Comparison of ENCODE assay signal across 11 mouse cellular contexts in the genomic region with DNA sequence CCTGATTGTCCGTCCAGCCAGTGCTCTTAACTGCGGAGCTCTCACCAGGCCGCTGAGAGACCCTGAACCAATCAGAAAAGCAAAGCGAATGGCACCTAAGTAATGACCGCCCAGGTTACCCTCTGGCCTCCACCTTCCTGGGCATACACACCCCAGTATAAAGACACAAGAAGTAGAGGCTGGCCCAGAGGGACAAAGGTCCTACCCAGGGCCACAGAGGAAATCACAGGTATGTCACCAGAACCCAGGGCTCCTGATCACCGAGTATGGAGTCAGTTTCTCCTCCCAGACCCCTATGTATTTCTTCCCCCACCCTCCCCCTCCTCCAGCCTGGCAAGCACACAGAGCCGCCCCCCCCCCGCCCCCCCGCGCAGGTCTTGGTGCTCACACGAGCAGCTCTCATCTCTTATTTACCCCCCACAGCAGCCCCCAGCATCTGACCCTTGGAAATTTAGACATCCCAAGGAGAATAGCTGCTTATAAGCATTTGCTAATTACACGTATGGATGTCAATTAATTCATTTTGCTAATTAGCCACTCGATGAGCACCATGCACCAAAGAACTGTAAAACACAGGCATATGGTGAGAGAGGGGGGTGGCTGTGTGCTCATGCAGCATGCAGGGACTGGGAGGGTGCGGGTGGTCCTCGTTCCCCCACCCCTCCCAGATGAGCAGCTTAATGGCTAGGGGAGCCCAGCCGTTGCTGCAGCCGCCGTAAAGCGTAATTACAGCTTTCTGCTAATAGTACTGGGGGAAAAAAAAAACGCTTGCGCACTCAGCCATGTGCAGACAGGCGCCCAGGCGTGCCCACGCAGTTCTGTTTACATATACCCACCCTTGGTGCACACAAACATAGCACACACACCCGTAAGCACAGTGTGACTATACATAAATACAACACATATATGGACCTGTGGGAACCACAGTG. TPM values are rescaled to one million over a fixed set of nuclear protein-coding genes. Genes with fewer than 3 reads are reported as not detected.
A peak's percentile ranks its signal among the peaks of the same experiment; 100 is the strongest.
DNase-seq lines count a peak whose midpoint lies in the region; ATAC-seq and TF ChIP-seq lines count a peak whose summit lies in the region.
"Had no signal": no experiment of that assay in that cellular context is flagged by ENCODE, and none has a peak within 500 bp of the region (broad histone marks: within the 10 kb centered on the region; RNA-seq: fewer than 3 reads in every experiment).

No protein-coding gene starts in this region.

- no peaks in the 10 kb centered on the region for H3K36me3 ChIP-seq in hindbrain, embryonic 13.5 days
- H3K36me3 ChIP-seq in hindbrain, embryonic 11.5 days (ENCODE audit: control insufficient read depth, insufficient read depth, low read length) = no peaks in the 10 kb centered on the region
- H3K36me3 ChIP-seq in ES-E14 (ENCODE audit: control insufficient read depth, insufficient read depth, low read length, poor library complexity, severe bottlenecking) = no peaks in the 10 kb centered on the region
- H3K36me3 ChIP-seq in forebrain, embryonic 15.5 days = no peaks in the 10 kb centered on the region
- H3K36me3 ChIP-seq in midbrain, embryonic 12.5 days = no peaks in the 10 kb centered on the region

- peak overlapping the region; percentile 46; the same call in 1 of the 2 replicates for H3K9ac ChIP-seq in hindbrain, embryonic 13.5 days
- H3K9ac ChIP-seq in hindbrain, embryonic 11.5 days (ENCODE audit: low read depth, low read length) = no peak overlapping the region
- H3K9ac ChIP-seq in ES-E14 (ENCODE audit: insufficient read depth, low read depth, low read length, poor library complexity, severe bottlenecking) = 0 out of 2 replicates have a peak overlapping the region, but pooled peaks have one; percentile 11
- 0 out of 2 replicates have a peak overlapping the region, but pooled peaks have one; percentile 17 for H3K9ac ChIP-seq in forebrain, embryonic 15.5 days (replicated peaks)
- H3K9ac ChIP-seq in midbrain, embryonic 12.5 days (replicated peaks) = no peak overlapping the region

- peak overlapping the region; percentile 35 for H3K4me2 ChIP-seq in hindbrain, embryonic 13.5 days
- H3K4me2 ChIP-seq in hindbrain, embryonic 11.5 days (replicated peaks; ENCODE audit: low read depth, low read length) = no peak overlapping the region
- H3K4me2 ChIP-seq in forebrain, embryonic 15.5 days (replicated peaks) = peak overlapping the region; percentile 30
- no peak overlapping the region for H3K4me2 ChIP-seq in midbrain, embryonic 12.5 days (replicated peaks)

- WGBS in hindbrain, embryonic 13.5 days = 57% methylated on average over 25 of the region's 25 CpGs
- 74% methylated on average over 22 of the region's 25 CpGs for WGBS in hindbrain, embryonic 11.5 days
- 26% methylated on average over 25 of the region's 25 CpGs for WGBS in forebrain, embryonic 15.5 days
- WGBS in midbrain, embryonic 12.5 days = 70% methylated on average over 22 of the region's 25 CpGs

- peaks cover 16% of the 10 kb centered on the region for H3K4me1 ChIP-seq in hindbrain, embryonic 13.5 days (replicated peaks)
- H3K4me1 ChIP-seq in hindbrain, embryonic 11.5 days (replicated peaks; ENCODE audit: control insufficient read depth, insufficient read depth, low read length) = no peaks in the 10 kb centered on the region
- H3K4me1 ChIP-seq in ES-E14 (ENCODE audit: control insufficient read depth in 2 of 2, insufficient read depth in 2 of 2, low read length in 2 of 2, poor library complexity in 1 of 2) = no peaks in the 10 kb centered on the region
- H3K4me1 ChIP-seq in forebrain, embryonic 15.5 days = peaks cover 19% of the 10 kb centered on the region
- peaks cover 14% of the 10 kb centered on the region for H3K4me1 ChIP-seq in midbrain, embryonic 12.5 days

- no peak overlapping the region for H3K4me3 ChIP-seq in hindbrain, embryonic 13.5 days
- H3K4me3 ChIP-seq in hindbrain, embryonic 11.5 days (ENCODE audit: low read depth, low read length) = no peak overlapping the region
- H3K4me3 ChIP-seq in ES-E14 (ENCODE audit: insufficient read depth in 1 of 2, low read depth in 1 of 2, low read length in 2 of 2, poor library complexity in 1 of 2, severe bottlenecking in 1 of 2) = no peak overlapping the region; a peak in 1 of 4 replicates
- H3K4me3 ChIP-seq in forebrain, embryonic 15.5 days = peak overlapping the region; percentile 15
- H3K4me3 ChIP-seq in midbrain, embryonic 12.5 days = no peak overlapping the region

- in situ Hi-C loops in ES-E14 (cut with MboI; ENCODE audit: low sequenced_read_pairs in 2 of 2, unreplicated experiment in 2 of 2) = loop anchor here (10.0 to 25.0 kb wide), 2 partner anchors 349 to 547 kb away; a partner anchor contains a TSS

- peak overlapping the region; percentile 76 for H3K27ac ChIP-seq in hindbrain, embryonic 13.5 days
- H3K27ac ChIP-seq in hindbrain, embryonic 11.5 days (ENCODE audit: low read depth, low read length) = no peak overlapping the region
- H3K27ac ChIP-seq in ES-E14 (ENCODE audit: insufficient read depth, low read depth, low read length, poor library complexity, severe bottlenecking) = no peak overlapping the region
- peak overlapping the region; percentile 60 for H3K27ac ChIP-seq in forebrain, embryonic 15.5 days (replicated peaks)
- no peak overlapping the region for H3K27ac ChIP-seq in midbrain, embryonic 12.5 days (replicated peaks)

- H3K9me3 ChIP-seq in hindbrain, embryonic 13.5 days = no peaks in the 10 kb centered on the region
- H3K9me3 ChIP-seq in hindbrain, embryonic 11.5 days (ENCODE audit: control insufficient read depth, low read length) = no peaks in the 10 kb centered on the region
- no peaks in the 10 kb centered on the region for H3K9me3 ChIP-seq in ES-E14 (ENCODE audit: control insufficient read depth, insufficient read depth, low read depth, low read length)
- no peaks in the 10 kb centered on the region for H3K9me3 ChIP-seq in forebrain, embryonic 15.5 days
- no peaks in the 10 kb centered on the region for H3K9me3 ChIP-seq in midbrain, embryonic 12.5 days

- no peak for DNase-seq in hindbrain, embryonic 11.5 days (ENCODE audit: low spot score)
- DNase-seq in ES-E14 (ENCODE audit: low read depth, low spot score) = no peak
- no peak for DNase-seq in lung, adult 18-20 months
- no peak for DNase-seq in cerebellum, adult 9-11 months
- DNase-seq in gastrocnemius, postnatal 14 days = no peak
- DNase-seq: gastrocnemius, postnatal 10 days; heart, postnatal 4 days; right cerebral cortex, postnatal 25 days had no signal

- ATAC-seq in hindbrain, embryonic 13.5 days (ENCODE audit: low FRiP score) = peak; percentile 94
- ATAC-seq in hindbrain, embryonic 11.5 days (ENCODE audit: low FRiP score) = no peak
- peak; percentile 97 for ATAC-seq in forebrain, embryonic 15.5 days (replicated peaks)
- ATAC-seq in midbrain, embryonic 12.5 days (ENCODE audit: low FRiP score, low read depth) = peak; percentile 80

- 0 out of 2 replicates have a peak, but pooled peaks cover 4% of the 10 kb centered on the region for H3K27me3 ChIP-seq in hindbrain, embryonic 13.5 days
- H3K27me3 ChIP-seq in hindbrain, embryonic 11.5 days (ENCODE audit: control insufficient read depth, insufficient read depth, low read length) = no peaks in the 10 kb centered on the region
- H3K27me3 ChIP-seq in forebrain, embryonic 15.5 days = peaks cover 7% of the 10 kb centered on the region; the same call in 1 of the 2 replicates
- 0 out of 2 replicates have a peak, but pooled peaks cover 4% of the 10 kb centered on the region for H3K27me3 ChIP-seq in midbrain, embryonic 12.5 days

- intact Hi-C loops in gastrocnemius, postnatal 14 days (cut with DNase I; ENCODE audit: low total_unique reads) = no loop called here

TF ChIP-seq in ES-E14, 5 proteins besides CTCF, POLR2A, EP300 and RAD21:
- TF ChIP-seq CHD2 (IDR thresholded peaks at IDR 0.05; ENCODE audit: low read depth, low read length) (no peak), MAFK (IDR thresholded peaks at IDR 0.05; ENCODE audit: insufficient read depth, low read depth, low read length) (no peak), HCFC1 (IDR thresholded peaks at IDR 0.05; ENCODE audit: borderline replicate concordance, insufficient read depth, low read length) (no peak), ZNF384 (IDR thresholded peaks at IDR 0.05; ENCODE audit: low read depth, low read length) (no peak), ZC3H11A (IDR thresholded peaks at IDR 0.05; ENCODE audit: borderline replicate concordance, low read depth, low read length) (no peak)

RNA-seq across cellular contexts. Expression of a gene that starts 10.9 kb away (rescaled TPM):
- polyA plus RNA-seq in hindbrain, embryonic 13.5 days (2015; fragmentation: Nextera tagmentation; extraction: Ambion mirVana) = 1.3 and 1.5 TPM in 2 replicates
- 1.4 and 1.7 TPM in 2 replicates for polyA plus RNA-seq in hindbrain, embryonic 11.5 days (2014; fragmentation: Nextera tagmentation; extraction: Ambion mirVana)
- total RNA-seq in ES-E14 (2012; rRNA removed) = 2.1 and 2.5 TPM in 2 replicates
- 0.92 and 1.3 TPM in 2 replicates for polyA plus RNA-seq in forebrain, embryonic 15.5 days (2015; fragmentation: Nextera tagmentation; extraction: Ambion mirVana)
- polyA plus RNA-seq in midbrain, embryonic 12.5 days (2016; fragmentation: Nextera tagmentation; extraction: Ambion mirVana) = 1.5 and 1.6 TPM in 2 replicates
- 10 to 100 TPM in 1 of 2 experiments, 1 to 10 TPM in 1; 8.4 to 15.9 TPM for total RNA-seq in gastrocnemius, postnatal 14 days (2021)

Comparison
In these comparisons a context has a peak if more than half of its experiments do, and no peak if none do; other contexts are left out.
1. H3K27ac ChIP-seq: peak in hindbrain, embryonic 13.5 days (single experiment) and forebrain, embryonic 15.5 days (single experiment); none in hindbrain, embryonic 11.5 days (single experiment), ES-E14 (single experiment) and midbrain, embryonic 12.5 days (single experiment).
2. H3K4me2 ChIP-seq: peak in hindbrain, embryonic 13.5 days (single experiment) and forebrain, embryonic 15.5 days (single experiment); none in hindbrain, embryonic 11.5 days (single experiment) and midbrain, embryonic 12.5 days (single experiment).
3. H3K9ac ChIP-seq: peak in hindbrain, embryonic 13.5 days (single experiment), ES-E14 (single experiment) and forebrain, embryonic 15.5 days (single experiment); none in hindbrain, embryonic 11.5 days (single experiment) and midbrain, embryonic 12.5 days (single experiment).